Mouse (Mus musculus) forebrain, embryonic 14.5 days (tissue): ENCODE data around the gene Ctbp2. TPM values are rescaled to one million over a fixed set of nuclear protein-coding genes. Genes with fewer than 3 reads are reported as not detected.

Experiments
- ATAC-seq: fragments of 200-750 bp; cut with Nextera tagmentation; 2 replicates; pipeline ENCODE4 v1.8.0; 2017; ENCODE audit warnings: mild to moderate bottlenecking, moderate library complexity
- DNase-seq: peaks from one replicate; pipeline ENCODE4 v3.0.0-alpha.2; 2015; ENCODE audit warnings: low spot score
- H3K27ac ChIP-seq: fragments of 300-500 bp; sonication (generic); 2 replicates; pipeline ENCODE4 v1.5.1; 2014; ENCODE audit warnings: low read depth, mild to moderate bottlenecking, control low read depth, low read length, moderate library complexity
- H3K27me3 ChIP-seq: fragments of 300-500 bp; sonication (generic); replicated peaks from 2 replicates; pipeline ENCODE4 v1.6.1; 2014; ENCODE audit warnings: low read length, control low read depth, mixed read lengths; ENCODE audit not compliant: control insufficient read depth, insufficient read depth
- H3K36me3 ChIP-seq: fragments of 300-500 bp; sonication (generic); 2 replicates; pipeline ENCODE4 v1.6.1; 2014; ENCODE audit warnings: low read length, control low read depth; ENCODE audit not compliant: control insufficient read depth, insufficient read depth
- H3K4me1 ChIP-seq: fragments of 300-500 bp; sonication (generic); 2 replicates; pipeline ENCODE4 v1.6.1; 2014; ENCODE audit warnings: antibody characterized with exemption, low read length, control low read depth; ENCODE audit not compliant: control insufficient read depth, insufficient read depth
- H3K4me2 ChIP-seq: fragments of 300-500 bp; sonication (generic); 2 replicates; pipeline ENCODE4 v1.6.1; 2014; ENCODE audit warnings: mild to moderate bottlenecking, control low read depth, low read length
- H3K4me3 ChIP-seq: fragments of 300-500 bp; sonication (generic); 2 replicates; pipeline ENCODE4 v1.5.1; 2014; ENCODE audit warnings: low read depth, low read length, control low read depth
- H3K9ac ChIP-seq: fragments of 300-500 bp; sonication (generic); 2 replicates; pipeline ENCODE4 v1.6.1; 2014; ENCODE audit warnings: mild to moderate bottlenecking, low read length, control low read depth, moderate library complexity
- H3K9me3 ChIP-seq: fragments of 300-500 bp; sonication (generic); replicated peaks from 2 replicates; pipeline ENCODE4 v1.6.1; 2016; ENCODE audit warnings: low read length, control low read depth, mixed read lengths; ENCODE audit not compliant: control insufficient read depth
- WGBS: fragments of 180-500 bp; shearing (Covaris S2); extraction: QIAGEN DNeasy Blood & Tissue Kit; methylation state at CpG from one replicate; pipeline ENCODE4 v1.1.7; 2014; 5-methylcytosine and 5-hydroxymethylcytosine counted together
- polyA plus RNA-seq: library from polyadenylated mRNA; unstranded; fragments of >200 nt; fragmentation: Nextera tagmentation; extraction: Ambion mirVana; gene quantifications from 2 replicates; pipeline ENCODE4 v1.2.1, GENCODE M21; 2014

Gene Ctbp2
- polyA plus RNA-seq, 1 experiment from 2014 or later: 92.1 TPM

DNA sequence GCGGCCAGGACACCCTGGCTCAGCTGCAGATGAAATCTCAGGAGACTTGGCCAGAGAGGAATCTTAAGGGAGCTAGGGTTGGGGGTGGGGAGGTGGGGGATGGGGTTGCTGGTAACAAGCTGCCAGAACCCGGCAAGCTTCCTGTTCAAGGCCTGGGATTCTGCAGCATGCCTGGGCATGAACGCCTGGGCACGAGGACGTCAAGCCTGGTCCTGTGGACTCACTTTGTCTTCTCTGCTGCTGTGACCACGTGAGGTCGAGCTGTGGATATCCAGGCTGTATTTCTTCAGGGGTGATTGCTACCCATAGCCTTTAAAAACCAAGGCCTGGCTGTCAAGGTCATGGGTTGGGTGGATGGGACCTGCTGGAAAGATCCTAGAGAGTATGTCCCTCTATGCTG, 118.4 kb downstream of the Ctbp2 start:
- H3K36me3 ChIP-seq: 0 out of 2 replicates have a peak, but pooled peaks cover 3% of the 10 kb centered on the region
- no peaks in the 10 kb centered on the region for H3K27me3 ChIP-seq
- no peak overlapping the region for H3K4me2 ChIP-seq
- 86% methylated on average over 7 of the region's 7 CpGs for WGBS
- no peak for DNase-seq
- no peak overlapping the region for H3K4me3 ChIP-seq
- H3K9ac ChIP-seq: no peak overlapping the region
- peaks cover 8% of the 10 kb centered on the region for H3K4me1 ChIP-seq
- no peaks in the 10 kb centered on the region for H3K9me3 ChIP-seq
- no peak for ATAC-seq
- H3K27ac ChIP-seq: peak overlapping the region; percentile 5; the same call in 1 of the 2 replicates

DNA sequence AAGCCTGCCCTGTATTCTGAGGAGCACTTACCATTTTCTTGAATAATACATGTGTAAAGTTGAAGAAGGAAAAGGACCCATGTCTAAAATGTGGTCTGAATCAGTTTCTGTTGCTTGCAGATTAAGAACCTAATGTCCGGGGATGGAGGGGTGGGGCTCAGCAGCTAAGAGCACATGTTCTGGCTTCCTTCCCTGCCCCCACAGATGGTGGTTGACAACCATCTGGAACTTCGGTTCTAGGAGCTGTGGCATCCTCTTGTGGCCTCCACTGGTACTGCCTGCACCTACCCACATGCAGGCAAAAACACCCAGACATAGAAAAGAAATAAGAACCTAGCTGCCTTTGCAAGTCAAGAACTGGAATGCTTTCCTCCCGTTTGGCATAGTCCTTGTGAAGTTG, 120.7 kb downstream of the Ctbp2 start:
- Histone ChIP-seq H3K36me3 (peaks cover 9% of the 10 kb centered on the region), H3K9me3 (no peaks in the 10 kb centered on the region), H3K4me1 (peaks cover 2% of the 10 kb centered on the region; the same call in 1 of the 2 replicates), H3K27ac (peak overlapping the region; percentile 39; the same call in 1 of the 2 replicates), H3K9ac (no peak overlapping the region), H3K4me2 (no peak overlapping the region), H3K4me3 (no peak overlapping the region), H3K27me3 (no peaks in the 10 kb centered on the region)
- WGBS: 26% methylated on average over 3 of the region's 3 CpGs
- ATAC-seq: peak; percentile 65
- DNase-seq: peak; percentile 90

DNA sequence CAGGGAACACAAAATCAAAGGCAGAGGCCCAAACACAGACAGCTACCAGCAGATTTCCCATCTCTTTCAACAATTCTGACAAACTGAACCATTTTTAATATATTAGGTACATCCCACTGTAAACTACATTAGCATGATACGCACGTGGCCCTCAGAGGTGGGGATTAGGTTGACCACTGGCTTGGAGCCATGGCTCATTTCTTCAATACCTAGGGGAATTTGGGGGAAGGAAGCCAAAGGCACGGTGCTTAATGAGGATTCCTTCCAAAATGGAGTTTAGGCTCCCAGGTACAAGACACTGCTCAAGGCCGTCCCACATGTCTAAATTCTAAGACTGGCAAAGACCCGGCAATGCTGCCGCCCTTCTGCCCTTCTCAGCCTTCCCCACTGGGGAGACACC, 121.9 kb downstream of the Ctbp2 start:
- no peak for DNase-seq
- Histone ChIP-seq H3K4me2 (no peak overlapping the region), H3K9me3 (no peaks in the 10 kb centered on the region), H3K36me3 (peaks cover 20% of the 10 kb centered on the region), H3K4me1 (no peaks in the 10 kb centered on the region; the same call in 1 of the 2 replicates), H3K9ac (no peak overlapping the region), H3K27ac (no peak overlapping the region), H3K27me3 (no peaks in the 10 kb centered on the region), H3K4me3 (no peak overlapping the region)
- no peak for ATAC-seq
- 86% methylated on average over 6 of the region's 6 CpGs for WGBS

DNA sequence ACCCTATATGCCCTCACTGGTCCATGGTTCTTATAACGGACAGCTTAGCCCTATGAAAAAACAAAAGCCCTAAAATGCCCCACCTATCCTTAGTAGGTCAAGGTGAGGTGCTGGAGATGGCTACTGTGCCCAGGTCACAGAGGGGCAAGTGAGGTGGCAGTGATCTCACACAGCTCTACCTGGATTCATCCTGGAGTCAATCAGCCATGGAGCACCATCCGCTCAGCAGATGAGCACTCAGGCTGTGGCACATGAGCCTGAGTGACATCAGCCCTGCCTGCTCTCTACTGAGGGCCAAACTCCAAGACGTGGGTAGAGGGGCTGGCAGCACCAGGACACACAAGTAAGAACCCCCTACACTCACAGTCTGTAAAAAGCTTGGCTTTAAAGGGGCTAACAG, 122.8 kb downstream of the Ctbp2 start:
- Histone ChIP-seq H3K9ac (no peak overlapping the region), H3K4me3 (no peak overlapping the region), H3K9me3 (no peaks in the 10 kb centered on the region), H3K27me3 (no peaks in the 10 kb centered on the region), H3K4me1 (no peaks in the 10 kb centered on the region; the same call in 1 of the 2 replicates), H3K27ac (no peak overlapping the region), H3K4me2 (no peak overlapping the region), H3K36me3 (peaks cover 27% of the 10 kb centered on the region)
- ATAC-seq (no peak), DNase-seq (no peak)
- WGBS: 86% methylated on average over 3 of the region's 3 CpGs

DNA sequence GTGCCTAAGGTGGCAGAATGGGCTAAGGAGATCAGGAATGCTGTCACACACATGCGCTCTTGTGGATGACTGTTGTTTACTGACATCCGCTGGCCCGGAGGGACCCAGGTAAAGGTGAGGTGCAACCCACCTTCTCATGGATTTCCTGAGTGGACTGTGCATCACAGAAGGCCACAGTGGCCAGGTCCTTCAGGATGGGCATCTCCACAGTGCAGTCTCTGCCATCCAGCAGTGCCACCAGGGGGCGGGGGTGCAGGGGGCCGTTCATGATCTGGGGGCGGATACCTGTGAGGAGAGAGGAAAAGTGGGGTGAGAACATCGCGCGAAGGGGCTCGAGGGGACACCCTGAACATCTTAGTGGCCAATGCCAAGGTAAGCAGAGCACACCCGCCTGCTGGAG, 125.1 kb downstream of the Ctbp2 start:
- Histone ChIP-seq H3K4me2 (no peak overlapping the region), H3K9me3 (no peaks in the 10 kb centered on the region), H3K4me3 (no peak overlapping the region), H3K27me3 (no peaks in the 10 kb centered on the region), H3K27ac (no peak overlapping the region), H3K4me1 (no peaks in the 10 kb centered on the region; the same call in 1 of the 2 replicates), H3K36me3 (peaks cover 45% of the 10 kb centered on the region), H3K9ac (no peak overlapping the region)
- 92% methylated on average over 11 of the region's 11 CpGs for WGBS
- ATAC-seq (no peak), DNase-seq (no peak)

DNA sequence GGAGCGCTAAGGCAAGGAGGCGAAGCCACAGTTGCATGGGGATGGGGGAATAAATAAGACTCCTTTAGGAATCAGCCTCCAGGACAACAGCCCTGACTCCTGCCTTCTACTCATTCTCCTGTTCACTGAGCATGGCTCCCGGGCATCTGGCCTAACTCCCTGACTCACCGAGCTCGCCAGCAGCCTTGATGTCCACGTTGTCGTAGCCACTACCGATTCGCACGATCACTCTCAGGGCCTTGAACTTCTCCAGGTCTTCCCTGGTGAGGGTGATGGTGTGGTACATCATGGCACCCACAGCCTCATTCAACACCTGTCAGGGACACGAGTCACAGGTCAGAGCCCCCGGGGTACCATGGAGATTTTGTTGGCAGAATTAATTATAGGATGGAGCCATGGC, 125.5 kb downstream of the Ctbp2 start:
- WGBS: 96% methylated on average over 12 of the region's 12 CpGs
- no peaks in the 10 kb centered on the region for H3K27me3 ChIP-seq
- no peaks in the 10 kb centered on the region for H3K4me1 ChIP-seq
- H3K4me2 ChIP-seq: no peak overlapping the region
- H3K9ac ChIP-seq: no peak overlapping the region
- no peak overlapping the region for H3K4me3 ChIP-seq
- H3K36me3 ChIP-seq: peaks cover 49% of the 10 kb centered on the region
- DNase-seq (no peak), ATAC-seq (no peak)
- H3K27ac ChIP-seq: no peak overlapping the region
- H3K9me3 ChIP-seq: no peaks in the 10 kb centered on the region

DNA sequence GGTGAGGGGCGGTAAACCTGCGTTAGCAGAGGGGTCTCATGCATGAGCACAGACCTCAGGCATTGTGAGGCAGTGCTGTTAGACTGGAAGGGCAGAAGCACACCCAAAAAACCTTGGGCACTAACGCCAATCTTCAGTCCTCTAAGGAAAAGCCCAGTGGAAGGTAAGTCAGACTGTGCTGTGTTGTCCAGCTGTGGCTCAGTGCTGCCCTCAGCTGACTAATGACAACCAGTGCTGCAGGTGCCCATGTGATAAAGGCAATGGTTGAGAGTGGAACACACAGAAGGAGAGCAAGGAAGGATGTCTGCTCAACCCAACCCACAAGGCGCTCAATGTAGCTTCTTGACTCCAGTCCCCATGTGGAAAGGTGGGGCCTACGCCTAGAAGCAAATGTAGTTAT, 127.8 kb downstream of the Ctbp2 start:
- Histone ChIP-seq H3K36me3 (peaks cover 60% of the 10 kb centered on the region), H3K9ac (no peak overlapping the region), H3K9me3 (no peaks in the 10 kb centered on the region), H3K4me2 (no peak overlapping the region), H3K4me1 (no peaks in the 10 kb centered on the region), H3K27ac (no peak overlapping the region), H3K27me3 (no peaks in the 10 kb centered on the region), H3K4me3 (no peak overlapping the region)
- DNase-seq (no peak), ATAC-seq (no peak; the same call in 1 of the 2 replicates)
- WGBS: 93% methylated on average over 5 of the region's 5 CpGs

DNA sequence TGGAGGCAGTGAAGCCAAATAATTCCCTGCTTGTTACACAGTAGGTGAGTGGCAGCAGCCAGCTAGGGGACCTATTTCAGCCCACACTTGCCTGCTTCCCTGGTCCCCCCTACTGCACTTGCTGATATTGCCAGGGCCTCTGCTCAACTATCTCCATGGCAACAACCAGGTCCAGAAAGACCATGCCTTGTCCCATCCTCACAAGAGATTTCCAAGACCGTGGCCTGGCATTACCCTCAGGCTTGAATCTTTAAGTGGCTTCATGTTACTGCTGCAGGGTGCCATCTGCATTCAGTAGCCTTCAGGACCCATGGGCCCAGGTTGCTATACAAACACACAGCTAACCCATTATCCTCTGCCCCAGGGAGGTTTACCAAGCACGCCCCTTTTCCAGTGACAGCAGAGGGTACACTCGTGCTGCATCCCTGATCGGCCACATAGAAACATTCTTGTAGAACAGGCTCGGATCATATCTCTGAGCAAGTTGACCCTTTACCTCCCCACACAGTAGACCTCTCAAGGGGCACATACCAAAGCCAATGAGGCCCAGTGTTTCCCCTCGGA, 129.4 kb downstream of the Ctbp2 start:
- Histone ChIP-seq H3K27me3 (no peaks in the 10 kb centered on the region), H3K27ac (no peak overlapping the region), H3K9ac (no peak overlapping the region), H3K4me1 (no peaks in the 10 kb centered on the region), H3K4me3 (no peak overlapping the region), H3K9me3 (no peaks in the 10 kb centered on the region), H3K36me3 (peaks cover 77% of the 10 kb centered on the region), H3K4me2 (no peak overlapping the region)
- ATAC-seq (no peak), DNase-seq (no peak)
- WGBS: 77% methylated on average over 6 of the region's 6 CpGs

DNA sequence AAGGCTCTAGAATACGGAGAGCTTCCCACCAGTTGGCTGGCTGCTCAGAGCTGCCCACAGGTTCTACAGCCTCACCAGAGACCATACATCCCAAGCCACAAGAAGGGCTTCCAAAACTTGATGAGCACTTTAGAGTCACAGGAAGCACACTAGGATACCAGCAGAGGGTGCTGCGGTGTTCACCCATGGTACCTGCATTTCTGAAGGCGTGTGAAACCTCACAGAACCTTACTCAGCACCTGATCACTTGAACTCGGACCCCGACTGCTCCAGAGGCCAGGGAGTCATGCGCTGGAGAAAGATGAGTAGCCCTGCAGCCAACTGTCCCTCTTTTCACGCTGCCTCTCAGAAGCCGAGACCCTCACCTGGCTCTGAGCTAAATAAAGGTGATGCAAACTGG, 130.0 kb downstream of the Ctbp2 start:
- no peaks in the 10 kb centered on the region for H3K9me3 ChIP-seq
- no peak overlapping the region for H3K9ac ChIP-seq
- WGBS: 88% methylated on average over 8 of the region's 8 CpGs
- ATAC-seq (no peak), DNase-seq (no peak)
- H3K27me3 ChIP-seq: no peaks in the 10 kb centered on the region
- no peaks in the 10 kb centered on the region for H3K4me1 ChIP-seq
- no peak overlapping the region for H3K4me3 ChIP-seq
- H3K27ac ChIP-seq: no peak overlapping the region
- H3K36me3 ChIP-seq: peaks cover 81% of the 10 kb centered on the region
- no peak overlapping the region for H3K4me2 ChIP-seq
